Mouse (Mus musculus): ENCODE data around the gene Nadk2.
A peak's percentile ranks its signal among the peaks of the same experiment; 100 is the strongest.

Gene Nadk2

DNA sequence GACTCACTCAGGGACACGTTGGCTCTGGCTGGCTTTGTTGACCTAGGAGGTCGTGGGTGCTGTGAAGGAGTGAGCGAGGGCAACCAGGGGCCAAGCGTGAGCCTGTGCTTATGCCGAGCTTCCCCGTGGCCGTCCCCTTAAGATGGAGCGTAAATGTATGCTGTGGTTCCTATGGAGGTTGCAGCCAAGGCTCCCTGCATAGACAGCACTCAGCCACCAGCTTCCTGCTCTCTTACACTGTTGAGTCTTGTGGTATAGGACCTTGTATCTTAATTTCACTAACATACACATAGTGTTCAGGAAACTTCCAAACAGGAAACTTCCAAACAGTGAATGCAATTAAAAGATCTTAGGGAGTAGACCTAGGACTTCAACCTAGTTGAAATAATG lies 17.6 kb downstream of the Nadk2 start:
- no peak for DNase-seq

GRCm38 (mm10) chr15:9089136-9089720 lies 18.2 kb downstream of the Nadk2 start:
- no peak for DNase-seq

DNA sequence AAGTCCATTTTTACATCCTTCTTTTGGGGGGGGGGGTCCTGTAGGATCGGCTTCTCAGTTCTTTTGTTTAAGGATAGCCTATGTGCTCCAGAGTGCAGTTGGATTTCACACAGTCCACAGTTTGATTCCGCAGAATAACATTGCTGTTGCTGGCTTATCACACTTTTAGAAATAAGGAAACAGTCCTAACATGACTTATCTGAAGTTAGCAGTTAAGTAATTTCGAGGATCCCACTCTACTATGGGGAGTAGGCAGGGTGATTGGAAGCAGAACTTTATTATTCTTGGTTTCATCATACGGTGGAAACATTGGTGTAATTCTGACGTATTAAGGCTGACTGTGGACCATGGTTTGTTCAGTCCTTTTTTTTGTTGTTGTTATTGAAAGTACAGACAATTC lies 19.6 kb downstream of the Nadk2 start:
- DNase-seq = no peak

DNA sequence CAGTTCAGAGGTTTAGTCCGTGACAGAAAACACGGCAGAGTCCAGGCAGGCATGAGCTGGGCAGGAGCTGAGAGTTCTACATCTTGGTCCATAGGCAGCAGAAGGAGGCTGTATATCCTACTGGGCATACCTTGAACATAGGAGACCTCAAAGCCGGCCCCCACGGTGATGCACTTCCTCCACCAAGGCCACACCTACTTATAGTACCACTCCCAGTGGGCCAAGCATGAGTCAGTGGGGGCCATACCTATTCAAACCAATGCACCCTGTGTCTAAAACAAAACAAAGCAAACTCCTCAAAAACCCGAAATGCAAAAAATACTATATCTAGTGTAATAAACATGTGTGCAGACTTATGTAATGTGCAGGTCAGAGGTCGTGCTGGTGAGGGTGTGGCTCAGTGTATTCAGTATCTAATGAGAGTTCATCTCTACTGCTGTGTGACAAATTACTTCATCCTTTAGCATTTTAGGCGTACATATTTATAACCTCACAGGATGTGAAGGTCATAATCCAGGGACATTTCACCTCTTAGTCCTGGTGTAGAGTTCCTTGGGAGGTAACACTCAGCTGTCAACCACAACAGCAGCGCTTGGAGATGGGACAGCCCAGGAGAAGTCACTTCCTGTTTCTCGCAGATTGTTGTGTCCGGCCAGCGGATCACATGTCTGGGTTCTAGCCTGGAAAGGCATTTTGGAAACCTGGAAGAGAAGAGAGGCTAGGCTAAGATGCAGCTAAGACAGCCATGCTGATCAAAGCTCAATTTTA lies 22.7 kb downstream of the Nadk2 start:
- DNase-seq = no peak

DNA sequence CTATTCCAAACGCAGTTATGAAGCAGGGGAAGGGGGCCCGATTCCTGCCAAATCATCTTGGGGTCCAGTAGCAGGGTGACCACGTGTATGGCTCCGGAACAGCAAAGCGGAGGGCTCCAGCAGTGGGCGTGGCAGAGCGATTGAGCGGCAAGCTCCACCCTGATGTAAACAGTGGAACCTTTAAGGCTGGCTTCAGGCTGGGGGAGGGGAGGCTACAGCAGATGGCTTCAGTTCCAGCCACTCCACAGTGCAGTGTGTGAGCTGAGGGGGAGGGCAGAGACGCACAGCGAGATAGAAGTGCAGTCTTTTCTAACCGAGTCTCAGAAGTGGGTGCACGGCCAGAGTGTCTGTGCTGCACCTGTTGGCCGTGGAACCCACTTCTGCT lies 23.3 kb downstream of the Nadk2 start:
- DNase-seq = peak; percentile 64

GRCm38 (mm10) chr15:9096865-9097264 lies 25.8 kb downstream of the Nadk2 start:
- no peak for DNase-seq

- DNase-seq = peak; percentile 21
Measured at GRCm38 (mm10) chr15:9100446-9101077, 29.5 kb downstream of the Nadk2 start.

GRCm38 (mm10) chr15:9106303-9107074 lies 35.4 kb downstream of the Nadk2 start:
- no peak for DNase-seq

DNA sequence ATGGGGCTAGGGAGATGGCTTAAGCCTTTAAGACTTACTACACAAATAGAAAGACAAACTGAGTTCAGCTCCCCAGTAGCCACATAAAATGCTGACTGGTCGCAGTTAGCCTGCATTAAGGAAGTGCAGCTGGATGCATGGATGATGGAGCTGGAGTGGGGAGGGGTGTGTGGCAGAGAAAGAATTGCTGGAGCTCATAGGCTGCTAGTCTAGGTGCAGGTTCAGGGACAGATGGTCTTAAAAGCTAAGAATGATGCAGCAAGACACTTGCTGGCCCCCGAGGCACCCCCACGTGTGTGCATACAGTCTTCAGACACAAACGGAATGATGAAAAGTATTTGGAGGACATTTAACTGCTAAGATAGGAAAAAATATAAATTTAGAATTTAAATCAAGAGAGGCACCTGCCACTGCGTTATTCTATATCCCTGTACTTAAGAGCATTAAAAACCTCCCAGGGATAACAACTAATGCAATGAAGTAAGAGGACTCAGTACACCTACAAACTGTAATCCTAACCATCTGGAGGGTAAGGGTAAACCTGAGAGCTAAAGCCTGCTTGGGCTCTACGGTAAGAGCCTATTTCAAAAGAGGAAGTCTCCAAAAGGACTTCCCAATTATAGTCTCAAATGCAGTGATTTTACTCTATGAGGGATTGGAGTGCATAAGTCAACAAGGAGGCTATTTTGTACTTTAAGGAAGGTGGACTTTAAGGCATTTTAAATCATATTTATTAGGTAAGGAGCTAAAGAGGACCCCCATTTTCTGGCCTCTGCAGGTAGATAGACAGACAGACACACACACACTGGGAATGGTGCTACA lies 39.7 kb downstream of the Nadk2 start:
- DNase-seq = no peak

- no peak for DNase-seq
Measured at GRCm38 (mm10) chr15:9111648-9112047, 40.6 kb downstream of the Nadk2 start.

- no peak for DNase-seq
Measured at GRCm38 (mm10) chr15:9113556-9113955, 42.5 kb downstream of the Nadk2 start.

GRCm38 (mm10) chr15:9114131-9114530 lies 43.1 kb downstream of the Nadk2 start:
- no peak for DNase-seq

DNA sequence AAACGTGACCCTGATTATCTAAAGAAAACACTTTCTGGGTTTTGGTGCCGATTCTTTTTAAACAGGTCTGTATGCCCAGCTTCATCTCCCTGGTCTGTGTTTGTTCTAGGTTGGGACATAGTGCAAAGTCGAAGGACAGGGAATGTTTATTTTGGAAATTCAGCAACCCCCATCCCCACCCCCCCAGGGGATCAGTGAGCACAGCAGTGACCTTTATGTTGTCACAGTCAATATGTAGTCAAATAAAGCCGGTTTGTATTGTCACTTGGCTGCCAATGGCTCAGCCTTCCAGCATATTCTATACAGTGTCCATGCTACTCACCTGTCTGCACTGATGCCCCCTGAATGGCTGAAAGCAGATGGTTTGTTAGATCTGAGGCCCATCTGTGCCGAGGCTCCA lies 43.5 kb downstream of the Nadk2 start:
- DNase-seq = no peak

- no peak for DNase-seq
Measured at GRCm38 (mm10) chr15:9118852-9119251, 47.8 kb downstream of the Nadk2 start.

DNA sequence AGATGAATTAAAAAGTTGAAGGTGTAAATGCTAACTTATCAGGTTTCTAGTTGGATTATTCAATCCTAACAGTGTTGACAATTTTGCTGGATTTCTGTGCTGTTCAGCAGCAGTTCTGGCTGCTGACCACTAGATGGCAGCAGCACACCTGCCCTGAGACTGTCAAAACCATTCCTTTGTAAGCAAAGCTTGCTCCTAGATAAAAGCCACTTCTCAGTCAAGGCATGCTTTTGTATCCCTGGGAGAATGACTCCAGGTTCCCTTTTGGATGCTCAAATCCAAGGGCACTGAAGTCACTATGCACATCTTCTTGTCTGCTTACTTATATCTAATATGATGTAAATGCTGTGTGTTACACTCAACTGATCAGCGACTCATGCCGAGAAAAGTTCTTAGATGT lies 49.0 kb downstream of the Nadk2 start:
- DNase-seq = peak; percentile 54

GRCm38 (mm10) chr15:9122989-9123388 lies 51.9 kb downstream of the Nadk2 start:
- no peak for DNase-seq

GRCm38 (mm10) chr15:9124856-9125255 lies 53.8 kb downstream of the Nadk2 start:
- DNase-seq = no peak

DNA sequence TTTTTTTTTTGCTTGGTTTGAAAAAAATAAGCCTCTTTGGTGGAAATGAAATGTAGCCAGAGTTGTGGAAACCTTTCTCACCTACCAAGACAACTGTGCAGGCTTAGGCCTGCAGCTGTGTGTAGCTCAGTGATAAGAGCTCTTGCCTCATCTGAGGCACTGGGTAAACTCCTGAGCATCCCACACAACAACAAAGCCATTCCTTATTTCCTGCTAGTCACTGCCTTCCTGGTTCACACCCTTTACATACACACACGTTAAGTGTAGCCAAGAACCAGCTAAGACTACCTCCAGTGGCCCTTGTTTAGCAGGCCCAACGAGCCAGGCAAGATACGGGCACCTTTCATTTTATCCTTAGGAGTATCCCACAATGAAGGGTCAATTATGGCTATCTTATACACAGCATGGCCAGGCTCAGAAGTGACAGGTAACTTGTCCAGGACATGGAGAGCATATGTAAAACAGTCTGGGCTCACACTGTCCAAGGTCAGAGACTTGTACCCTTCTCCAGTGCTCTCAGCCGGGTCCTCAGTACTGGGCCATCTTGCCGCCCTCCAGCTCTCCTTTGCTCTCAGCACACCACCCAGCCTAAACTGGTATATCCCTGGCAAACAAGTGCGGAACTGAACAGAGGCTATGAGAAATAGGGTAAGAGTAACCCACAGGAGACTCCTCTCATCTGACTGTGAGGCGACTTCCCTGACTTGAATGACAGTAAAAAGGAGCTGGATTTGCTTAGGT lies 56.2 kb downstream of the Nadk2 start:
- no peak for DNase-seq

DNA sequence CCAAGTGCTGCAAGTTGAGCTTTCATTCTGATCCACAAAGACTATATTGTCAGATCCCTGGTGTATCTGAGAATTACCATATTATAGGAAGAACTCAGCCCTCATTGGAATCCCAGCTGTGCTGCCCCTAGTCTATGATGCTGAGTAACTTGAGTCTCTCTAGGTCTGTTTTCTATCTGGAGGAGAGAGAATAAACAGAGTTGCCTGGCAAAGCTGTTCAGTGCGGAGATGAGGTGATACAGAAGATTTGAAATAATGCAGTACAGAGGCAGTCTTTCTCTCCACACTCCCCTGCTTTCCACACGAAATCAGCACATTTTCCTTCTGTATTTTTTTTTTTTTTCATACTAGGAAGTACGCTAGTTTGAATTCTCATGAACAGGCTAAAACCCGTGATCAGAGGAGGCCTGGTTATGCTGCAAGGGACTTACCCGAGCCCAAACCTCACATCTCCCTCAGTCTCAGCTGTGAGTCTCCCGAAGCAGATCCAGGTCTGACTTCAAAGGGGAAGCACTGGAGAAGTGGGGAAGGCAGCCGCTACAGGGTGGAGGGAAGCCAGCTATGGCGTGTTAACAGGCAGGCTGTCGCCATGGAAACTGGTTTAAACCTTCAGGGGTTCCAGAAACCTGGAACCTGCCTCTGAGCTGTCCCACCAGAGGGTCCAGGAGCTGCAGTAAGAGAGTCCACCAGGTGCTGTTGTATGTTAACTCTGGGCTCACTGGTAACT lies 59.9 kb downstream of the Nadk2 start:
- no peak for DNase-seq

DNA sequence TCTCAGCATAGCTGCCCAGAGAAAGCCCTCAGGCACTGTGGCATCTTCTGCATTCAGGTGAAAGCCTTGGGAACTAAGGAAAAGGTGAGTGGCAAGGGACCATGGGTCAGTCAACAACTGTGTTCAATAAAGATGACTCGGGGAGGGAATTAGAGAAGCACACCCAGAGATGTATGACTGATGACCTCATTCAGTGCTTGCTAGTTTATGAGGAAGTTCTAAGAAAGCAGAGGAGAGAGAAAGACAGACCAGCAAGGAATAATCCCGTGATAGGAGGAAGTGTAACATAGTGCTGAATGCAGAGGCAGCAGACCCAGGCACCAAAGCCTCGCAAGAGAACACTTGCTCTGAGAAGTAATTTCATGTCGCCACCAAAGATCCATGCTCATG lies 60.4 kb downstream of the Nadk2 start:
- no peak for DNase-seq

Measured in right cerebral cortex, adult 18-20 months (tissue).